Mouse (Mus musculus): ENCODE measurements around the gene Akt1s1.

DNA sequence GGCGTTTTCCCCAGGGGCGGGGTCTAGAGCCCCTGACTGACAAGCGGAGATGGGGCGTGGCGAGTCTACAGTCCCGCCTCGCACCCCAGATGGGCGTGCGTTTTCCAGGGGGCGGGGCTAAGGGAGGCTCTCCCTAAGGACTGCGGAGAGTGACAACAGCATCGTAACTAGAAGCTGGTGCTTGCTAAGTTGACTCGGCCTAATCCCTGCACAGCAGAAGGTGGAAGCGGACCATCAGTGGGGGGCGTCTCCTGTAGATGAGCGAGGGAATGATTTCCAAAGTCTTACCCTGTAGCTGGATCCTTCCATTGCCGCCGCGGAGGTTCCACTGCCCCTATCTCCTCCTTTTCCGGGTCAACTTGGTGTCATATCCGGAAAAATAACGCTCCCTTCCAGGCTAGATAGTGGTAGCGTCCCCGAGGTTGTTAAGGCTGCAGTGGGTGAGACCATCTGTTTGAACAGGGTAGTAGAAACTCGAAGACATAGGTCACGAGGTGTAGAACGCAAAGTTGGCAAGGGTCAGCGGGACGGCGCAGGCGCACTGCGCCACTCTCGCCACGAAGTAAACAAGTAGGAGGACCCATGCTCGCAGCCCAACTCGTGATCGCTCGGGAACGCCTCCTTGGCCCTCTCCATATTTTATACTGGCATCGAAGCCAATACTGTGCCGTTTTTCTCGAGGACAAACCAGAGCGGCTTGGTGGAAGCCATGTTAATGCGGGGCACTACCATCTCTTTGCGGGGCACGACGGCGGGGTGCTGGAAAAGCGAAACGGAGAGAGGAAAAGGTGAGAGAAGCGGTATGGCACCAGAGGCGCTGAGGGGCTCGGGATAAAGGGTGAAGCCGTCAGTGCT is at the start of gene Akt1s1, which contains the start of gene Tbc1d17:
- TF ChIP-seq GATA1 (IDR thresholded peaks at IDR 0.05; ENCODE audit: borderline replicate concordance, low read length): no peak
- no peak for TF ChIP-seq FLI1 (IDR thresholded peaks at IDR 0.05; ENCODE audit: low read length)

Measured in megakaryocyte, embryonic 14.5 days (primary cell).